Mouse (Mus musculus) kidney, embryonic 15.5 days (tissue): ENCODE data around the gene Katna1. TPM values are rescaled to one million over a fixed set of nuclear protein-coding genes. Genes with fewer than 3 reads are reported as not detected.
"Not testable (repeated sequence)": the region's sequence is repeated elsewhere in the genome, so short reads cannot be mapped to it uniquely, and the experiment has no call there.

Source experiments
- ATAC-seq: fragments of 200-750 bp; cut with Nextera tagmentation; replicated peaks from 2 replicates; pipeline ENCODE4 v1.8.0; 2017; ENCODE audit warnings: moderate TSS enrichment; ENCODE audit not compliant: low FRiP score
- H3K27ac ChIP-seq: fragments of 300-500 bp; sonication (generic); 2 replicates; pipeline ENCODE4 v1.5.1; 2015; ENCODE audit warnings: mild to moderate bottlenecking, inconsistent platforms
- H3K27me3 ChIP-seq: fragments of 300-500 bp; sonication (generic); 2 replicates; pipeline ENCODE4 v1.6.1; 2015; ENCODE audit warnings: inconsistent platforms
- H3K36me3 ChIP-seq: fragments of 300-500 bp; sonication (generic); 2 replicates; pipeline ENCODE4 v1.6.1; 2015; ENCODE audit warnings: inconsistent platforms
- H3K4me1 ChIP-seq: fragments of 300-500 bp; sonication (generic); 2 replicates; pipeline ENCODE4 v1.6.1; 2015; ENCODE audit warnings: inconsistent platforms
- H3K4me2 ChIP-seq: fragments of 300-500 bp; sonication (generic); 2 replicates; pipeline ENCODE4 v1.6.1; 2015; ENCODE audit warnings: moderate library complexity, mild to moderate bottlenecking, inconsistent platforms
- H3K4me3 ChIP-seq: fragments of 300-500 bp; sonication (generic); replicated peaks from 2 replicates; pipeline ENCODE4 v1.5.1; 2015; ENCODE audit warnings: mild to moderate bottlenecking, inconsistent platforms
- H3K9ac ChIP-seq: fragments of 300-500 bp; sonication (generic); 2 replicates; pipeline ENCODE4 v1.6.1; 2015; ENCODE audit warnings: mild to moderate bottlenecking, inconsistent platforms
- H3K9me3 ChIP-seq: fragments of 300-500 bp; sonication (generic); replicated peaks from 2 replicates; pipeline ENCODE4 v1.6.1; 2016; ENCODE audit warnings: inconsistent platforms
- WGBS: fragments of 180-500 bp; shearing (Covaris S2); methylation state at CpG from one replicate; pipeline ENCODE4 v1.1.7; 2015; ENCODE audit warnings: mixed read lengths; 5-methylcytosine and 5-hydroxymethylcytosine counted together
- polyA plus RNA-seq: library from polyadenylated mRNA; unstranded; fragments of >200 nt; fragmentation: Nextera tagmentation; extraction: Ambion mirVana; gene quantifications from 2 replicates; pipeline ENCODE4 v1.2.1, GENCODE M21; 2015

The Katna1 gene
- polyA plus RNA-seq, 1 experiment from 2014 or later, result 57.7 TPM

GRCm38 (mm10) chr10:7727011-7727410 lies 1.2 kb downstream of the Katna1 start:
- peak overlapping the region; percentile 71 for H3K4me2 ChIP-seq
- H3K27ac ChIP-seq, result no peak overlapping the region
- WGBS, result 22% methylated on average over 3 of the region's 3 CpGs
- peak overlapping the region; percentile 89 for H3K4me3 ChIP-seq
- peaks cover 16% of the 10 kb centered on the region for H3K4me1 ChIP-seq
- no peaks in the 10 kb centered on the region for H3K9me3 ChIP-seq
- peak overlapping the region; percentile 29; the same call in 1 of the 2 replicates for H3K9ac ChIP-seq
- ATAC-seq, result no peak
- no peaks in the 10 kb centered on the region for H3K27me3 ChIP-seq
- H3K36me3 ChIP-seq, result no peaks in the 10 kb centered on the region

GRCm38 (mm10) chr10:7731582-7731981 lies 5.8 kb downstream of the Katna1 start:
- H3K4me3 ChIP-seq, result no peak overlapping the region
- no peak overlapping the region for H3K9ac ChIP-seq
- peaks cover 13% of the 10 kb centered on the region for H3K4me1 ChIP-seq
- H3K36me3 ChIP-seq, result no peaks in the 10 kb centered on the region
- H3K9me3 ChIP-seq, result no peaks in the 10 kb centered on the region
- ATAC-seq, result no peak
- no peaks in the 10 kb centered on the region for H3K27me3 ChIP-seq
- H3K27ac ChIP-seq, result no peak overlapping the region
- H3K4me2 ChIP-seq, result no peak overlapping the region

- H3K4me1 ChIP-seq, result peaks cover 3% of the 10 kb centered on the region; the same call in 1 of the 2 replicates
- no peak overlapping the region for H3K4me3 ChIP-seq
- peaks cover 12% of the 10 kb centered on the region; the same call in 1 of the 2 replicates for H3K36me3 ChIP-seq
- no peak overlapping the region for H3K27ac ChIP-seq
- no peak overlapping the region for H3K4me2 ChIP-seq
- ATAC-seq, result no peak
- H3K9ac ChIP-seq, result no peak overlapping the region
- H3K9me3 ChIP-seq, result no peaks in the 10 kb centered on the region
- no peaks in the 10 kb centered on the region for H3K27me3 ChIP-seq
Observed at GRCm38 (mm10) chr10:7737122-7737521, 11.3 kb downstream of the Katna1 start.

- no peak overlapping the region for H3K4me3 ChIP-seq
- no peak overlapping the region for H3K4me2 ChIP-seq
- no peak for ATAC-seq
- H3K4me1 ChIP-seq, result peaks cover 3% of the 10 kb centered on the region; the same call in 1 of the 2 replicates
- no peak overlapping the region for H3K27ac ChIP-seq
- H3K27me3 ChIP-seq, result no peaks in the 10 kb centered on the region
- no peak overlapping the region for H3K9ac ChIP-seq
- H3K9me3 ChIP-seq, result no peaks in the 10 kb centered on the region
- peaks cover 17% of the 10 kb centered on the region for H3K36me3 ChIP-seq
- 58% methylated on average over 3 of the region's 3 CpGs for WGBS
Observed at GRCm38 (mm10) chr10:7737914-7738313, 12.1 kb downstream of the Katna1 start.

GRCm38 (mm10) chr10:7745528-7745927 lies 19.7 kb downstream of the Katna1 start:
- not testable (repeated sequence) for H3K4me1 ChIP-seq, H3K4me2 ChIP-seq, H3K9ac ChIP-seq, H3K27ac ChIP-seq, ATAC-seq, H3K4me3 ChIP-seq, H3K27me3 ChIP-seq, H3K9me3 ChIP-seq
- WGBS, result 94% methylated on average over 6 of the region's 6 CpGs
- H3K36me3 ChIP-seq, result peaks cover 83% of the 10 kb centered on the region

GRCm38 (mm10) chr10:7748752-7749151 lies 23.0 kb downstream of the Katna1 start:
- Histone ChIP-seq H3K4me3 (no peak overlapping the region), H3K9ac (no peak overlapping the region), H3K4me1 (no peaks in the 10 kb centered on the region), H3K4me2 (no peak overlapping the region), H3K27ac (no peak overlapping the region), H3K36me3 (peaks cover 85% of the 10 kb centered on the region), H3K9me3 (no peaks in the 10 kb centered on the region), H3K27me3 (no peaks in the 10 kb centered on the region)
- no peak for ATAC-seq
- 90% methylated on average over 6 of the region's 6 CpGs for WGBS

GRCm38 (mm10) chr10:7757544-7757943 lies 31.7 kb downstream of the Katna1 start:
- no peak overlapping the region for H3K4me3 ChIP-seq
- H3K36me3 ChIP-seq, result peaks cover 89% of the 10 kb centered on the region
- H3K27me3 ChIP-seq, result no peaks in the 10 kb centered on the region
- H3K27ac ChIP-seq, result no peak overlapping the region
- no peak overlapping the region for H3K4me2 ChIP-seq
- H3K4me1 ChIP-seq, result no peaks in the 10 kb centered on the region
- 94% methylated on average over 2 of the region's 2 CpGs for WGBS
- H3K9me3 ChIP-seq, result no peaks in the 10 kb centered on the region
- no peak for ATAC-seq
- no peak overlapping the region for H3K9ac ChIP-seq

GRCm38 (mm10) chr10:7772346-7772745 lies 46.5 kb downstream of the Katna1 start:
- no peak overlapping the region for H3K4me2 ChIP-seq
- no peak for ATAC-seq
- no peaks in the 10 kb centered on the region for H3K9me3 ChIP-seq
- peaks cover 91% of the 10 kb centered on the region for H3K36me3 ChIP-seq
- no peaks in the 10 kb centered on the region for H3K27me3 ChIP-seq
- 92% methylated on average over 4 of the region's 4 CpGs for WGBS
- no peaks in the 10 kb centered on the region for H3K4me1 ChIP-seq
- no peak overlapping the region for H3K27ac ChIP-seq
- H3K9ac ChIP-seq, result no peak overlapping the region
- no peak overlapping the region for H3K4me3 ChIP-seq

- Histone ChIP-seq H3K4me2 (no peak overlapping the region), H3K4me1 (no peaks in the 10 kb centered on the region), H3K27ac (no peak overlapping the region), H3K9me3 (no peaks in the 10 kb centered on the region), H3K9ac (no peak overlapping the region), H3K4me3 (no peak overlapping the region), H3K36me3 (peaks cover 93% of the 10 kb centered on the region), H3K27me3 (no peaks in the 10 kb centered on the region)
- 96% methylated on average over 1 of the region's 1 CpGs for WGBS
- ATAC-seq, result no peak
Observed at GRCm38 (mm10) chr10:7772769-7773168, 47.0 kb downstream of the Katna1 start.

GRCm38 (mm10) chr10:7775421-7775820 lies 49.6 kb downstream of the Katna1 start:
- Histone ChIP-seq H3K4me3 (no peak overlapping the region), H3K9me3 (no peaks in the 10 kb centered on the region), H3K4me2 (no peak overlapping the region), H3K9ac (no peak overlapping the region), H3K27me3 (no peaks in the 10 kb centered on the region), H3K27ac (no peak overlapping the region), H3K4me1 (0 out of 2 replicates have a peak, but pooled peaks cover 9% of the 10 kb centered on the region), H3K36me3 (peaks cover 77% of the 10 kb centered on the region)
- WGBS, result 94% methylated on average over 8 of the region's 8 CpGs
- no peak for ATAC-seq

- Histone ChIP-seq H3K27ac (no peak overlapping the region), H3K27me3 (no peaks in the 10 kb centered on the region), H3K4me2 (no peak overlapping the region), H3K36me3 (peaks cover 47% of the 10 kb centered on the region), H3K9me3 (no peaks in the 10 kb centered on the region), H3K4me1 (0 out of 2 replicates have a peak, but pooled peaks cover 12% of the 10 kb centered on the region), H3K4me3 (no peak overlapping the region), H3K9ac (no peak overlapping the region)
- 93% methylated on average over 3 of the region's 3 CpGs for WGBS
- no peak for ATAC-seq
Observed at GRCm38 (mm10) chr10:7778361-7778760, 52.6 kb downstream of the Katna1 start.

GRCm38 (mm10) chr10:7779751-7780237 lies 54.0 kb downstream of the Katna1 start:
- 18% methylated on average over 7 of the region's 7 CpGs for WGBS
- H3K36me3 ChIP-seq, result peaks cover 36% of the 10 kb centered on the region
- H3K4me2 ChIP-seq, result peak overlapping the region; percentile 84
- no peak for ATAC-seq
- peak overlapping the region; percentile 99 for H3K4me3 ChIP-seq
- peak overlapping the region; percentile 86 for H3K9ac ChIP-seq
- no peaks in the 10 kb centered on the region for H3K27me3 ChIP-seq
- H3K4me1 ChIP-seq, result 0 out of 2 replicates have a peak, but pooled peaks cover 12% of the 10 kb centered on the region
- 0 out of 2 replicates have a peak overlapping the region, but pooled peaks have one; percentile 82 for H3K27ac ChIP-seq
- no peaks in the 10 kb centered on the region for H3K9me3 ChIP-seq
